Mouse (Mus musculus): ENCODE data around the gene Gm45711. TPM values are rescaled to one million over a fixed set of nuclear protein-coding genes. Genes with fewer than 3 reads are reported as not detected.
A peak's percentile ranks its signal among the peaks of the same experiment; 100 is the strongest.

The Gm45711 gene
- polyA plus RNA-seq, 1 experiment from 2014 or later = not detected

DNA sequence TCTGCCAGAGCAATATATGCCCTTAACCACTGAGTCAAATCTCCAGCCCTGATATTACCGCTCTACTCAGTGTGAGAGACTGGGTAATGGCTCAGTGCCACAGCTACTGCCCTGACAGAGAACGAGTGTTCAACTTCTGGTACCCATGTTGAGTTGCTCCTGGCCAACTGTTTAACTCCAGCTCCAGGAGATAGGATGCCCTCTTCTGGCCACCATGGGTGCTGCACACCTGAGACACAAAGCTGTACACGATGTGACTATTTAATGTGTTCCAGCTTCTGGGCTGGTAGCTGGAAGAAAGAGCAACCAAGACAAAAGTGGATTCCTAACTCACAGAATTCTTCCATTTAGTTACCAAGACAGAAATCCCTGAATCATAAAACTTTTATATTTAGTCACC, 56.9 kb downstream of the Gm45711 start:
- no peaks in the 10 kb centered on the region for H3K9me3 ChIP-seq (replicated peaks)
- no peak for ATAC-seq (replicated peaks; ENCODE audit: insufficient number of reproducible peaks, insufficient read depth, low FRiP score, low read depth)
- H3K4me3 ChIP-seq = no peak overlapping the region
- H3K4me2 ChIP-seq = no peak overlapping the region
- WGBS = 85% methylated on average over 3 of the region's 3 CpGs
- peaks cover 10% of the 10 kb centered on the region for H3K4me1 ChIP-seq (replicated peaks)
- H3K27me3 ChIP-seq = no peaks in the 10 kb centered on the region
- no peak overlapping the region for H3K9ac ChIP-seq
- peaks cover 9% of the 10 kb centered on the region for H3K36me3 ChIP-seq
- no peak overlapping the region for H3K27ac ChIP-seq

DNA sequence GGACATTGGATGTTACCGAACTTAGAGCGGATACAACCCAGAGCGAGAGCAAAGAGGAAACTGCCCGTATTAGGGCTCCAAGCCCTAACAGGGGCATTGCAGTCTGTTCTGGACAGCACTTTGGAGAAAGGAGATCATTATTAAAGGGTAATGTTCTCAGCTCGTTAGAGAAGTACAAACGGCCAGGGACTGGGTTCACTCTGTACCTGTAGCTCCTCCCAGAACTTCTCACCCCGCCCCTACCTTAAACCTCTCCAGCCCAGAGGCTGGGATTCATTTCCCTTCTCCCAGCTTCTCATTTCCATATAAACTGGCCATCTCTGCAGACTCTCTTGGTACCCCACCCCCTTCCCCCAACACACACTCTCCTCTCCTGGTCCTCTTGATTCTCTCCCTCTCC, 58.4 kb downstream of the Gm45711 start:
- Histone ChIP-seq H3K9me3 (replicated peaks) (no peaks in the 10 kb centered on the region), H3K4me2 (peak overlapping the region; percentile 90), H3K27ac (peak overlapping the region; percentile 84; the same call in 1 of the 2 replicates), H3K4me3 (peak overlapping the region; percentile 86), H3K9ac (peak overlapping the region; percentile 83), H3K36me3 (no peaks in the 10 kb centered on the region), H3K4me1 (replicated peaks) (peaks cover 23% of the 10 kb centered on the region), H3K27me3 (no peaks in the 10 kb centered on the region)
- ATAC-seq (replicated peaks; ENCODE audit: insufficient number of reproducible peaks, insufficient read depth, low FRiP score, low read depth) = no peak
- 2% methylated on average over 7 of the region's 7 CpGs for WGBS

DNA sequence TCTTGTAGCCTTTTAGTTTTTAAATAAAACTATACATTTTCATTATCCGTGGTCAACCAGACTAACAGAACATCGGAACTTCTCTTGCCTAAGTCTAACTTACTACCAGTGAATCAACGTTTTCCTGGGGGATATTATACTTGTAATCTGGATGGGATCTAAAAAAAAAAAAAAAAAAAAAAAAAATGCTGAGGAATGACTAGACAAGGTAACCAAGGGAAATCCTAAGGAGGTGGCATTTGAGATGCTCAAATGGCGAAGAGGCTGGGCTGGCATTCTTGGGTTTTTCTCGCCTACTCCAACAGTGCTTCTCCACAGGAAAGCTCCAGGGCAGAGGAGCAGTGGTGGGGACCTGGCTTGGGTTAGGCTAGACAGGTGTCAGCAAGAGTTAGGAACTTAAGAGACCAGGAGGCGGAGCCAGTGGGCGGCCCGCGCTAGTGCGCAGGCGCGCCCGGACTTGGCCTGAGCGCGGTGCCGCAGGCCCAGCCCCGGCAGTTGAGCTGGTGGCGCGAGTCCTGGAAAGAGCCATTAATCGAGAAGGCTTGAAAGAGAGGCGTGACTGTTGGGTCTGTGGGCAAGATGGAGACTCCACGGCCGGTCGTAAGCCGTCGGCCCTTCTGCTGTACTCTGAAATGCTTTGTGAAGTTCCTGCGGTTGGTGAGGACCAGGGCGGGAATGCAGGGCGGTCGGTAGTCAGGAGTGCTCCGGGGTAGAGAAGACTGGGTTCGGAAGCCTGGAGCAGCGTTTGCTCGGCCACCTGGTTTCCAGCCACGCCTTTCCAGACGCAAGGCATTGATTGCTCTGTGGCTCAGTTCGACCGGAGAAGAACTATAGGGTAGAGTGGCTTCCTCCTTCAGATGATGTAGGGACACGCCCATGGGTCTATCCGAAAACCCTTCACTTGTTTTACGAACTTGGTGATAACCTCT, 59.2 kb downstream of the Gm45711 start, which contains the start of gene Cklf:
Cklf (plus strand) TSS at position 423 of the 929 bp plus-strand sequence.
- Histone ChIP-seq H3K27me3 (no peaks in the 10 kb centered on the region), H3K4me1 (replicated peaks) (peaks cover 23% of the 10 kb centered on the region), H3K27ac (peak within 1 kb of the TSS; percentile 84), H3K4me3 (peak within 1 kb of the TSS; percentile 86), H3K36me3 (no peaks in the 10 kb centered on the region; the same call in 1 of the 2 replicates), H3K4me2 (peak within 1 kb of the TSS; percentile 90), H3K9ac (peak within 1 kb of the TSS; percentile 83), H3K9me3 (replicated peaks) (no peaks in the 10 kb centered on the region)
- WGBS = 3% methylated on average over 41 of the region's 41 CpGs
- ATAC-seq (replicated peaks; ENCODE audit: insufficient number of reproducible peaks, insufficient read depth, low FRiP score, low read depth) = peak; percentile 81

DNA sequence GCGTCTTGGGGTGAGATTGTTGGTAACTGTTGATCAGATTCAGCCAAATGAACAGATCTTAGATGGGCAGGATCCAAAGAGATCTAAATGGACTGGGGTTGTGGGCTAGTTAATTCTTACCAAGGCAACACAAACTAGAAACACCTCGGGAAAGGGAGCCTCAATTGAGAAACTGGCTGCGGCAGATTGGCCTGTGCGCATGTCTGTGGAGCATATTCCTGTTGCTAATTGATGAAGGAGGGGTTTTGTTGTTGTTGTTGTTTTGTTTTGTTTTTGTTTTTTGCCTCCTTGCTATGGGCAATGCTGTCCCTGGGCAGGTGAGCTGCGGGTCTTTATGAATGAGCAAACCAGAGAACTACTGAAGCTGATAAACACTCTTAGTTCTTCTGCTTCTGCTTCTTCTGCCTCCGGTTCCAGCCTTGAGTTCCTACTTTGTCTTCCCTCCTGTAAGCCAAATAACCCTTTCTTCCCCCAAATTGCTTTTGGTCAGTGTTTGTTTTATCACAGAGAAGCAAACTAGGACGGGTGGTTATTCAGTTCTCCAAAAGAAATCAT, 60.4 kb downstream of the Gm45711 start:
- H3K4me3 ChIP-seq = no peak overlapping the region
- no peaks in the 10 kb centered on the region for H3K27me3 ChIP-seq
- peaks cover 23% of the 10 kb centered on the region for H3K4me1 ChIP-seq (replicated peaks)
- no peak overlapping the region for H3K4me2 ChIP-seq
- no peak for ATAC-seq (replicated peaks; ENCODE audit: insufficient number of reproducible peaks, insufficient read depth, low FRiP score, low read depth)
- WGBS = 81% methylated on average over 7 of the region's 7 CpGs
- H3K9ac ChIP-seq = no peak overlapping the region
- H3K36me3 ChIP-seq = no peaks in the 10 kb centered on the region; the same call in 1 of the 2 replicates
- no peak overlapping the region for H3K27ac ChIP-seq
- H3K9me3 ChIP-seq (replicated peaks) = no peaks in the 10 kb centered on the region

DNA sequence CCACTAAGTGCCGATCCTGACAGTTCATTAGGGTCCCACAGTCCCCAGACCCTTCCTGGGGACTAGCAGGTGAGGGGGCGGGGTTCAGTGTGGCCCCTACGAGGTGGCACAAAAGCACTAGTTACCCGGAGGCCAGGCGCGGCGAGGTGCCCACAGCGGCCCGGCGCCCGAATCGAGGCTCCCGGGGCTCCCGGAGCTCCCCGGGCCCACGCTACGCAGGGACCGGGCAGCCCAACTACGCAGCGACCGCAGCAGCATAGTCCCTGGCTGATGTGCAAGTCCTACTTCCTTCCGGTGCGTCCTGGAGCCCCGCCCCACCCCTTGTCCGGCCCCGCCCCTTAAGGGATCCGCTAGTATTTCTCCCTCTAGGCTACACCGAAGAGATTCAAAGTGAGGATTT, 61.6 kb downstream of the Gm45711 start, which contains the start of gene Tk2:
Tk2 (minus strand) TSS at position 283 of the 400 bp plus-strand sequence.
- peak within 1 kb of the TSS; percentile 91 for H3K9ac ChIP-seq
- no peaks in the 10 kb centered on the region for H3K27me3 ChIP-seq
- H3K4me1 ChIP-seq (replicated peaks) = peaks cover 23% of the 10 kb centered on the region
- no peaks in the 10 kb centered on the region for H3K9me3 ChIP-seq (replicated peaks)
- H3K4me3 ChIP-seq = peak within 1 kb of the TSS; percentile 87
- WGBS = under 1% methylated on average over 28 of the region's 28 CpGs
- no peaks in the 10 kb centered on the region; the same call in 1 of the 2 replicates for H3K36me3 ChIP-seq
- H3K27ac ChIP-seq = peak within 1 kb of the TSS; percentile 61
- peak; percentile 89 for ATAC-seq (replicated peaks; ENCODE audit: insufficient number of reproducible peaks, insufficient read depth, low FRiP score, low read depth)
- H3K4me2 ChIP-seq = peak within 1 kb of the TSS; percentile 83

DNA sequence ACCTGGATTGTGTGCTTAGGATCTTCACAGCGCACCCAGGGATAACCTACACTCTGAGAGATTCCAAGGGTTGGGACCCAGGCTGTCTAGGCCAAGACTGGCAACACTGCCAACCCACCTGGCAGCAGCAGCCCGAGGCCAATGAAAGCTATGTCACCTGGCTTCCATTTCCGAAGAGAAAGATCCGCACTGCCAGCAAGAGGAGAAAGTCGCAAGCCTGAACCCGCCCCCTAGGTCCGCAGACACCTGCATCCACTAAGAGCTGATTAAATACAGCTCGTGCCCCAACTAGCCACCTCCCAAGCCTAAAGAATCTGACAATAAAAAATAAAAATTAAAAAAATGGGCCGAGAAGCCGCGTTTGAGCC, 62.0 kb downstream of the Gm45711 start:
- WGBS = 5% methylated on average over 11 of the region's 11 CpGs
- H3K9me3 ChIP-seq (replicated peaks) = no peaks in the 10 kb centered on the region
- ATAC-seq (replicated peaks; ENCODE audit: insufficient number of reproducible peaks, insufficient read depth, low FRiP score, low read depth) = no peak
- H3K9ac ChIP-seq = peak overlapping the region; percentile 91
- H3K27me3 ChIP-seq = no peaks in the 10 kb centered on the region
- peaks cover 23% of the 10 kb centered on the region for H3K4me1 ChIP-seq (replicated peaks)
- H3K27ac ChIP-seq = peak overlapping the region; percentile 61
- peaks cover 2% of the 10 kb centered on the region for H3K36me3 ChIP-seq
- peak overlapping the region; percentile 83 for H3K4me2 ChIP-seq
- peak overlapping the region; percentile 87 for H3K4me3 ChIP-seq

DNA sequence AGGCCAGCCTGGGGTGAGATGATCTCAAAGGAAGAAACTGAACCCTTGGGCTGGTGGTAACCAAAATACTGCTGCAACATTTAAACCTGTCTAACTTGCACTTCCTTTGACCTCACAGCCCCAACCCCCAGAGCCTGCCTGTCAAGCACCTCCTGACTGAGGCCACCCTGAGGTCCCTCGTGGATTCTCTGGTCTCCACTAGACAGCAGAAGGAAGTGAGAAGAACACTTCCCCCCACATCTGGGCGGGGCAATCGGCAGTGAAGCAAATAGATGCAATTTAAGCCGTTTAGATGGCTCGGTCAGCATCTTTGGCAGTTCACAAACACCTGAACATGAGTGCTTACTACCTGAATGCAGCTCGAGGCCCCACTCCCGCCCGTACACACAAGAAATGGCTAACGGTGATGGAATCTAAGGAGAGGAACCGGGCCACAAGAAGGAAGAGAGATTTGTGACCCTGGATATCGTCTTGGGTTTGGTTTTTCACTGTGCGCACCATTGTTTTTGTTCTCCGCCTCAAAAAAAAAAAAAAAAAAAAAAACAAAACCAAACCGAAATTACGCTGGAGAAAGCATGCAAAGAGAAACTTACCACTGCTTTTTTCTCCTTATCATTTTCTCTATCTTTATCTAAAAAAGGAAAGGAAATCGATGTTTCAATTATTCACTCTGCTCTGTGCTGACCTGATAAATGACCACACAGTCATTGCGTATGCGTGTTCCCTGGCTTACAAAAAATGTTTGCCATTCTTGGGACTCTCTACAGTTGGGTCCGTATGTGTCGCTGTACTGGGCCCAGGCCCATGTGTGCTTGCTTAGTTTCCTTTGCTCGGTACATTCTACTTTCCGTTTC, 62.6 kb downstream of the Gm45711 start:
- Histone ChIP-seq H3K4me1 (replicated peaks) (peaks cover 23% of the 10 kb centered on the region), H3K9me3 (replicated peaks) (no peaks in the 10 kb centered on the region), H3K9ac (peak overlapping the region; percentile 91; the same call in 1 of the 2 replicates), H3K27me3 (no peaks in the 10 kb centered on the region), H3K36me3 (peaks cover 8% of the 10 kb centered on the region), H3K27ac (0 out of 2 replicates have a peak overlapping the region, but pooled peaks have one; percentile 61), H3K4me2 (peak overlapping the region; percentile 83), H3K4me3 (peak overlapping the region; percentile 87)
- WGBS = 62% methylated on average over 22 of the region's 22 CpGs
- no peak for ATAC-seq (replicated peaks; ENCODE audit: insufficient number of reproducible peaks, insufficient read depth, low FRiP score, low read depth)

DNA sequence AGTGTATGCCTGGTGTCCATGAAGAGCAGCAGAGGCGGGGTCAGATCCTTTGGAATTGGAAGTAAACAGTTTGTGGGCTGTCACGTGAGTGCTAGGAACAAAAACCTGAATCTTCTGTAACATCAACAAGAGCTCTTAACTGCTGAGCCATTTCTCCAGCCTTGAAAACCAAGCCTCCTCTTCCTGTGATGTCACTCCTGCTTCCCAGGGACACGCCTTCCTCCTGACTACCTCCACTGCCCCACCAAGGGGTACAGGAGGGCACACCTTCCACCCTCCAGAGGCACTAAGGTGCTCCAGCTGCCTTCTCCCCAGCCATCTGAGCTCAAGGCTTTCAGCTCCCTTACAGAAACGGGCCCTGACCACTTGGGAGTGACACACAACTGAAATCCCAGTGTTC, 63.3 kb downstream of the Gm45711 start:
- no peak overlapping the region; the same call in 1 of the 2 replicates for H3K4me2 ChIP-seq
- no peak overlapping the region for H3K4me3 ChIP-seq
- H3K27me3 ChIP-seq = no peaks in the 10 kb centered on the region
- peaks cover 21% of the 10 kb centered on the region for H3K4me1 ChIP-seq (replicated peaks)
- no peaks in the 10 kb centered on the region for H3K9me3 ChIP-seq (replicated peaks)
- ATAC-seq (replicated peaks; ENCODE audit: insufficient number of reproducible peaks, insufficient read depth, low FRiP score, low read depth) = no peak
- no peak overlapping the region for H3K9ac ChIP-seq
- H3K36me3 ChIP-seq = peaks cover 10% of the 10 kb centered on the region
- 80% methylated on average over 4 of the region's 4 CpGs for WGBS
- no peak overlapping the region for H3K27ac ChIP-seq

DNA sequence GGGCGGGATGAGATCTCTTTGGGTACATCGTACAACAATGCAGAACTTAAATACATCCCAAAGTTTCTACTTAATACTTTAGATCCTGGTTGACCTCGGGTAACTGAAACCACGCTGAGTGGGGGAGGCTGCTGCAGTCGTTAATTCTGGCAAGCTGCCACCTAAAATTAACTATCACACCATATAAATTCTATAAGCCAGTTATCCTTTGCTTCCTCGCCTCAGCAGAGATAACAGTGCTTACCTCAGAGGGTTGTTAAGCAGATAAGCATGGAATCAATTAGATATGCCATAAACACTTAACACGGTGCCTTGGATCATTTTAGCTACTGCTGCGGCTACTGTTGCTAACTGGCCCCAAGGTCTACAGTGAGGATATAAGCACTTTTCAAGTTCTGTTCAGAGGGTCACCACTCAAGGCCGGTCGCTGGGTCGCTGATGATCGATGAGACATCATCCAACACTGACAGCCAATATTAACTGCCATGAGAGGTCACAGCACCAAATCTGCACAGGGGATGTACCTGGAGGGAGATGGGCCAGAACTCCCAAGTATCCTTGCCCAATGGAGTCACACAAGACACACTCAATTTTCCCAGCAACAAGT, 67.7 kb downstream of the Gm45711 start:
- Histone ChIP-seq H3K4me3 (no peak overlapping the region), H3K36me3 (peaks cover 32% of the 10 kb centered on the region), H3K27ac (no peak overlapping the region), H3K9ac (no peak overlapping the region), H3K9me3 (replicated peaks) (no peaks in the 10 kb centered on the region), H3K4me2 (no peak overlapping the region), H3K4me1 (replicated peaks) (peaks cover 5% of the 10 kb centered on the region), H3K27me3 (no peaks in the 10 kb centered on the region)
- ATAC-seq (replicated peaks; ENCODE audit: insufficient number of reproducible peaks, insufficient read depth, low FRiP score, low read depth) = no peak
- WGBS = 66% methylated on average over 12 of the region's 12 CpGs

DNA sequence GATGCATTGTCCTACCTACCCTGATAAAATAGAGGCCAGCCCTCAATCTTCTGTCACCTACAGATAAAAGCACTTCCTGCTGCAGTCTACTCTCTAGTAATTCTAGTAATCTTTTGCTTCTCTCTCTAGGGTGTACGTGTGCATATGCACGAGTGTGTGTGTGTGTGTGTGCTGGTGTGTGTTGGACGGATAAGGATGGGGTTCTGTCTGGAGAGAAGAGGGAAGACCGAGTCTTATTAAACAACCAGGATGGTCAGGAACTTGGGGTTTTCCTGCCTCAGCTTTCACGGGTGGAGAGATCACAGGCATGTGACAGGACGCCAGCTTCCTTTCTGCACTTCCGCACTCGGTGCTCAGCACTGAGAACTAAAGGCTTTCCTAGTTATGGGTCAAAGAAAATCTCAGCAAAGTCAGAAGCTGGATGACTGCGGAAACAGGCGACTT, 70.4 kb downstream of the Gm45711 start:
- Histone ChIP-seq H3K4me3 (no peak overlapping the region), H3K27me3 (no peaks in the 10 kb centered on the region), H3K27ac (no peak overlapping the region), H3K36me3 (peaks cover 37% of the 10 kb centered on the region), H3K4me1 (replicated peaks) (no peaks in the 10 kb centered on the region), H3K9ac (no peak overlapping the region), H3K4me2 (no peak overlapping the region), H3K9me3 (replicated peaks) (no peaks in the 10 kb centered on the region)
- no peak for ATAC-seq (replicated peaks; ENCODE audit: insufficient number of reproducible peaks, insufficient read depth, low FRiP score, low read depth)
- 72% methylated on average over 10 of the region's 10 CpGs for WGBS
